Mouse (Mus musculus) CH12.LX (cell line): ENCODE data around the gene Gm21970. TPM values are rescaled to one million over a fixed set of nuclear protein-coding genes. Genes with fewer than 3 reads are reported as not detected.

Source experiments
- DNase-seq: peaks from one replicate; pipeline ENCODE4 v3.0.0-alpha.2; 2013; ENCODE audit errors: extremely low read depth
- H3K27ac ChIP-seq: 2 replicates; pipeline ENCODE4 v1.5.1; 2012; ENCODE audit warnings: low read depth, mild to moderate bottlenecking, control low read depth, moderate library complexity; ENCODE audit not compliant: insufficient read depth
- H3K27me3 ChIP-seq: replicated peaks from 2 replicates; pipeline ENCODE3; 2012; ENCODE audit warnings: inconsistent platforms
- H3K36me3 ChIP-seq, 2 experiments: replicated peaks in 1 of 2; 2 replicates each; pipeline versions ENCODE3 to v1.6.1; 2012; ENCODE audit warnings: inconsistent platforms in 1 of 2, low read length in 1 of 2, mild to moderate bottlenecking in 1 of 2, mixed read lengths in 1 of 2, moderate library complexity in 1 of 2; ENCODE audit not compliant: control insufficient read depth in 1 of 2, insufficient read depth in 1 of 2
- H3K4me1 ChIP-seq, 2 experiments: 2 replicates each; pipeline ENCODE4 v1.6.1; 2012; ENCODE audit warnings: inconsistent platforms in 1 of 2, moderate library complexity in 1 of 2; ENCODE audit not compliant: insufficient read depth in 2 of 2, control insufficient read depth in 1 of 2
- H3K4me2 ChIP-seq: 2 replicates; pipeline ENCODE4 v1.6.1; 2012; ENCODE audit warnings: low read depth, mild to moderate bottlenecking, control low read depth; ENCODE audit not compliant: poor library complexity, insufficient read depth, severe bottlenecking
- H3K4me3 ChIP-seq, 3 experiments: fragments of 150-350 bp in 1 of 3; sonication (generic) in 1 of 3; replicated peaks in 1 of 3; 2 replicates each; pipeline versions ENCODE3 to v1.5.1; 2011 to 2012; ENCODE audit warnings: low read depth in 2 of 3, low read length in 2 of 3, mild to moderate bottlenecking in 2 of 3, moderate library complexity in 2 of 3, control low read depth in 1 of 3, improper control_type of control experiment in 1 of 3, inconsistent platforms in 1 of 3, mixed read lengths in 1 of 3; ENCODE audit not compliant: poor library complexity in 1 of 3
- H3K79me2 ChIP-seq: replicated peaks from 2 replicates; pipeline ENCODE4 v1.6.1; 2012; ENCODE audit warnings: mild to moderate bottlenecking, moderate library complexity; ENCODE audit not compliant: control insufficient read depth, poor library complexity, insufficient read depth, severe bottlenecking; ENCODE audit errors: extremely low read depth
- H3K9ac ChIP-seq: 2 replicates; pipeline ENCODE4 v1.6.1; 2012; ENCODE audit warnings: low read depth, mild to moderate bottlenecking, control low read depth, moderate library complexity; ENCODE audit not compliant: insufficient read depth
- H3K9me3 ChIP-seq: replicated peaks from 2 replicates; pipeline ENCODE3; 2012; ENCODE audit warnings: low read length, inconsistent platforms, mixed read lengths
- BHLHE40 ChIP-seq: IDR thresholded peaks from 2 replicates; pipeline ENCODE4 v1.6.1; 2011; ENCODE audit warnings: mild to moderate bottlenecking, low read depth, low read length, improper control_type of control experiment
- CHD1 ChIP-seq: IDR thresholded peaks from 2 replicates; pipeline ENCODE4 v1.6.1; 2012; ENCODE audit warnings: low read depth, low read length, improper control_type of control experiment, inconsistent platforms
- E2F4 ChIP-seq: IDR thresholded peaks from 2 replicates; pipeline ENCODE4 v1.6.1; 2011; ENCODE audit warnings: low read depth, low read length, improper control_type of control experiment; ENCODE audit not compliant: insufficient replicate concordance
- ELF1 ChIP-seq: IDR thresholded peaks from 2 replicates; pipeline ENCODE4 v1.6.1; 2014; ENCODE audit warnings: low read depth, mild to moderate bottlenecking, inconsistent platforms, low read length, improper control_type of control experiment
- EP300 ChIP-seq: IDR thresholded peaks from 2 replicates; pipeline ENCODE4 v1.6.1; 2011; ENCODE audit warnings: low read length, improper control_type of control experiment
- JUN ChIP-seq: IDR thresholded peaks from 2 replicates; pipeline ENCODE4 v1.6.1; 2011; ENCODE audit warnings: low read depth, mild to moderate bottlenecking, low read length, improper control_type of control experiment, moderate library complexity; ENCODE audit not compliant: insufficient read depth
- KAT2A ChIP-seq: IDR thresholded peaks from 2 replicates; pipeline ENCODE4 v1.6.1; 2012; ENCODE audit warnings: low read length, improper control_type of control experiment, inconsistent platforms; ENCODE audit not compliant: insufficient replicate concordance
- MAZ ChIP-seq: IDR thresholded peaks from 2 replicates; pipeline ENCODE4 v1.6.1; 2012; ENCODE audit warnings: low read depth, mild to moderate bottlenecking, inconsistent platforms, low read length, improper control_type of control experiment, moderate library complexity
- MEF2A ChIP-seq: IDR thresholded peaks from 2 replicates; pipeline ENCODE4 v1.6.1; 2014; ENCODE audit warnings: low read depth, mild to moderate bottlenecking, inconsistent platforms, low read length, improper control_type of control experiment, borderline replicate concordance
- MXI1 ChIP-seq: IDR thresholded peaks from 2 replicates; pipeline ENCODE4 v1.6.1; 2011; ENCODE audit warnings: mild to moderate bottlenecking, low read depth, low read length, improper control_type of control experiment
- MYC ChIP-seq: IDR thresholded peaks from 2 replicates; pipeline ENCODE4 v1.6.1; 2011; ENCODE audit warnings: low read depth, mild to moderate bottlenecking, improper control_type of control experiment, low read length
- NELFE ChIP-seq: IDR thresholded peaks from 2 replicates; pipeline ENCODE4 v1.6.1; 2011; ENCODE audit warnings: low read depth, low read length, improper control_type of control experiment
- NRF1 ChIP-seq: IDR thresholded peaks from 2 replicates; pipeline ENCODE4 v1.6.1; 2014; ENCODE audit warnings: low read depth, mild to moderate bottlenecking, inconsistent platforms, low read length, improper control_type of control experiment, moderate library complexity
- POLR2A ChIP-seq: IDR thresholded peaks from 2 replicates; pipeline ENCODE4 v1.6.1; 2011; ENCODE audit warnings: low read depth, mild to moderate bottlenecking, improper control_type of control experiment, low read length
- TBP ChIP-seq: conservative IDR thresholded peaks from 2 replicates; pipeline ENCODE4 v1.6.1; 2011; ENCODE audit warnings: low read depth, low read length, improper control_type of control experiment
- TCF12 ChIP-seq: IDR thresholded peaks from 2 replicates; pipeline ENCODE4 v1.6.1; 2014; ENCODE audit warnings: low read depth, mild to moderate bottlenecking, inconsistent platforms, low read length, improper control_type of control experiment
- ZC3H11A ChIP-seq: IDR thresholded peaks from 2 replicates; pipeline ENCODE4 v1.6.1; 2012; ENCODE audit warnings: low read depth, mild to moderate bottlenecking, inconsistent platforms, low read length, improper control_type of control experiment
- dilution Hi-C: fragments of 300-500 bp; cut with MboI; formaldehyde crosslinking; loops from 2 replicates; pipeline ENCODE4 v1.14.3; 2020; ENCODE audit warnings: low sequenced_read_pairs; ENCODE audit not compliant: extremely low pct_unique_long_range_greater_than_20kb, extremely low pct_ligation_motif_present
- in situ Hi-C: fragments of 300-500 bp; cut with MboI; formaldehyde crosslinking; loops from 3 replicates; pipeline ENCODE4 v1.14.3; 2019; ENCODE audit warnings: low sequenced_read_pairs, low pct_ligation_motif_present, low pct_unique_long_range_greater_than_20kb, mixed read lengths
- polyA plus RNA-seq: library from polyadenylated mRNA; unstranded; fragments of >175 nt; gene quantifications from 2 replicates; pipeline ENCODE4 v1.2.1, GENCODE M21; 2012; ENCODE audit warnings: low read depth; ENCODE audit not compliant: insufficient read length
- total RNA-seq, 2 experiments: library from RNA; depleted of rRNA; stranded (reverse); fragments of 300-350 nt in 1 of 2; fragments of >200 nt in 1 of 2; gene quantifications; 2 replicates each; pipeline ENCODE4 v1.2.3; 2012 to 2014

Gene Gm21970
- total and polyA plus RNA-seq, 3 experiments, result not detected

GRCm38 (mm10) chr16:91394826-91395410, 3.4 kb downstream of the Gm21970 start:
- no peak overlapping the region for H3K27ac ChIP-seq
- in situ Hi-C loops (no loop called here), dilution Hi-C loops (no loop called here)
- peaks cover 33 to 66% of the 10 kb centered on the region in 2 experiments for H3K36me3 ChIP-seq
- TF ChIP-seq JUN, result no peak
- TF ChIP-seq POLR2A, result no peak
- no peak for TF ChIP-seq ELF1
- TF ChIP-seq MYC, result no peak
- no peak for TF ChIP-seq MAZ
- TF ChIP-seq E2F4, result no peak
- TF ChIP-seq EP300, result no peak
- TF ChIP-seq MXI1, result no peak
- TF ChIP-seq ZC3H11A, result no peak
- no peak overlapping the region for H3K9ac ChIP-seq
- H3K27me3 ChIP-seq, result no peaks in the 10 kb centered on the region
- H3K4me3 ChIP-seq, result no peak overlapping the region
- no peaks in the 10 kb centered on the region for H3K79me2 ChIP-seq
- no peak for DNase-seq
- H3K4me1 ChIP-seq, result peaks cover 3 to 33% of the 10 kb centered on the region in 2 experiments; a peak in 3 of 4 replicates
- peaks cover 5% of the 10 kb centered on the region for H3K9me3 ChIP-seq
- H3K4me2 ChIP-seq, result no peak overlapping the region

GRCm38 (mm10) chr16:91395633-91396392, 4.3 kb downstream of the Gm21970 start:
- no peak for DNase-seq
- H3K9ac ChIP-seq, result no peak overlapping the region
- no peak for TF ChIP-seq TCF12
- no peak for TF ChIP-seq ELF1
- H3K36me3 ChIP-seq, result peaks cover 36 to 69% of the 10 kb centered on the region in 2 experiments
- in situ Hi-C loops, result no loop called here
- H3K9me3 ChIP-seq, result peaks cover 4% of the 10 kb centered on the region
- H3K79me2 ChIP-seq, result no peaks in the 10 kb centered on the region
- H3K4me1 ChIP-seq, result peaks cover 5 to 40% of the 10 kb centered on the region in 2 experiments; a peak in 3 of 4 replicates
- no peak overlapping the region for H3K4me3 ChIP-seq
- H3K27me3 ChIP-seq, result no peaks in the 10 kb centered on the region
- H3K4me2 ChIP-seq, result no peak overlapping the region
- no peak overlapping the region for H3K27ac ChIP-seq
- dilution Hi-C loops, result no loop called here

GRCm38 (mm10) chr16:91396844-91397537, 5.5 kb downstream of the Gm21970 start:
- DNase-seq, result no peak
- dilution Hi-C loops, result no loop called here
- TF ChIP-seq MXI1, result no peak
- no peak for TF ChIP-seq TBP
- TF ChIP-seq MYC, result no peak
- no peak for TF ChIP-seq NRF1
- no peak for TF ChIP-seq BHLHE40
- no peak for TF ChIP-seq CHD1
- no peak for TF ChIP-seq NELFE
- TF ChIP-seq ELF1, result no peak
- no peak for TF ChIP-seq KAT2A
- no peak for TF ChIP-seq MEF2A
- peaks cover 4% of the 10 kb centered on the region for H3K9me3 ChIP-seq
- no peak overlapping the region for H3K4me3 ChIP-seq
- no peak overlapping the region for H3K4me2 ChIP-seq
- H3K9ac ChIP-seq, result no peak overlapping the region
- H3K27me3 ChIP-seq, result no peaks in the 10 kb centered on the region
- H3K36me3 ChIP-seq, result peaks cover 30 to 72% of the 10 kb centered on the region in 2 experiments
- peaks cover 5 to 52% of the 10 kb centered on the region in 2 experiments; a peak in 3 of 4 replicates for H3K4me1 ChIP-seq
- H3K79me2 ChIP-seq, result no peaks in the 10 kb centered on the region
- in situ Hi-C loops, result no loop called here
- no peak overlapping the region for H3K27ac ChIP-seq
